Mouse (Mus musculus) ES-Bruce4 (cell line): ENCODE results near the gene Sgsh.

Experiments
- CTCF ChIP-seq: IDR thresholded peaks from one replicate; pipeline ENCODE4 v1.8.1; 2011; ENCODE audit warnings: low read depth, low read length
- EP300 ChIP-seq: IDR thresholded peaks from 2 replicates; pipeline ENCODE4 v1.6.1; 2011; ENCODE audit warnings: low read depth, low read length; ENCODE audit not compliant: insufficient read depth

GRCm38 (mm10) chr11:119396461-119396860 is 41.1 kb upstream of the Sgsh start:
- TF ChIP-seq CTCF (no peak), EP300 (peak; percentile 77)
